Mouse (Mus musculus) adrenal gland, postnatal 25 days (tissue): ENCODE results near the gene Eif3d. TPM values are rescaled to one million over a fixed set of nuclear protein-coding genes. Genes with fewer than 3 reads are reported as not detected.
A peak's percentile ranks its signal among the peaks of the same experiment; 100 is the strongest.

Source experiments
- DNase-seq: peaks from one replicate; pipeline ENCODE4 v3.0.0; 2021; ENCODE audit warnings: mixed read lengths
- total RNA-seq: library from RNA; stranded (reverse); gene quantifications from 2 replicates; pipeline ENCODE4 v1.2.3, GENCODE M21; 2021

The Eif3d gene
- total RNA-seq, 1 experiment from 2014 or later, result 156 TPM

GRCm38 (mm10) chr15:77954362-77954761 is 16.3 kb downstream of the Eif3d start:
- DNase-seq, result no peak

GRCm38 (mm10) chr15:77952921-77953320 is 17.7 kb downstream of the Eif3d start:
- no peak for DNase-seq

- DNase-seq, result no peak
Measured at GRCm38 (mm10) chr15:77949061-77949460, 21.6 kb downstream of the Eif3d start.

GRCm38 (mm10) chr15:77945711-77946110 is 24.9 kb downstream of the Eif3d start:
- no peak for DNase-seq

GRCm38 (mm10) chr15:77941563-77941962 is 29.1 kb downstream of the Eif3d start:
- no peak for DNase-seq

- DNase-seq, result no peak
Measured at GRCm38 (mm10) chr15:77938516-77938915, 32.1 kb downstream of the Eif3d start.

- no peak for DNase-seq
Measured at GRCm38 (mm10) chr15:77935673-77936375, 34.8 kb downstream of the Eif3d start.

- DNase-seq, result no peak
Measured at GRCm38 (mm10) chr15:77934968-77935367, 35.6 kb downstream of the Eif3d start.

- peak; percentile 56 for DNase-seq
Measured at GRCm38 (mm10) chr15:77934326-77934725, 36.3 kb downstream of the Eif3d start.

- DNase-seq, result peak; percentile 99
Measured at GRCm38 (mm10) chr15:77933770-77934169, 36.8 kb downstream of the Eif3d start.

GRCm38 (mm10) chr15:77933222-77933621 is 37.4 kb downstream of the Eif3d start:
- DNase-seq, result no peak

GRCm38 (mm10) chr15:77931689-77932016 is 39.0 kb downstream of the Eif3d start:
- no peak for DNase-seq

GRCm38 (mm10) chr15:77930986-77931688 is 39.5 kb downstream of the Eif3d start:
- DNase-seq, result no peak

GRCm38 (mm10) chr15:77929804-77930203 is 40.8 kb downstream of the Eif3d start:
- no peak for DNase-seq

GRCm38 (mm10) chr15:77928673-77929331 is 41.8 kb downstream of the Eif3d start, which contains the start of gene Txn2:
Gene Txn2 (minus strand): TSS chr15:77929006.
- DNase-seq, result peak; percentile 91

GRCm38 (mm10) chr15:77928091-77928490 is 42.5 kb downstream of the Eif3d start:
- DNase-seq, result no peak

- DNase-seq, result no peak
Measured at GRCm38 (mm10) chr15:77926921-77927320, 43.7 kb downstream of the Eif3d start.

GRCm38 (mm10) chr15:77925195-77925594 is 45.4 kb downstream of the Eif3d start:
- no peak for DNase-seq

- no peak for DNase-seq
Measured at GRCm38 (mm10) chr15:77923267-77924035, 47.2 kb downstream of the Eif3d start.

GRCm38 (mm10) chr15:77922710-77923109 is 47.9 kb downstream of the Eif3d start:
- no peak for DNase-seq

- DNase-seq, result no peak
Measured at GRCm38 (mm10) chr15:77921636-77922035, 49.0 kb downstream of the Eif3d start.
